Mouse (Mus musculus): ENCODE results near the gene Mt4.

DNA sequence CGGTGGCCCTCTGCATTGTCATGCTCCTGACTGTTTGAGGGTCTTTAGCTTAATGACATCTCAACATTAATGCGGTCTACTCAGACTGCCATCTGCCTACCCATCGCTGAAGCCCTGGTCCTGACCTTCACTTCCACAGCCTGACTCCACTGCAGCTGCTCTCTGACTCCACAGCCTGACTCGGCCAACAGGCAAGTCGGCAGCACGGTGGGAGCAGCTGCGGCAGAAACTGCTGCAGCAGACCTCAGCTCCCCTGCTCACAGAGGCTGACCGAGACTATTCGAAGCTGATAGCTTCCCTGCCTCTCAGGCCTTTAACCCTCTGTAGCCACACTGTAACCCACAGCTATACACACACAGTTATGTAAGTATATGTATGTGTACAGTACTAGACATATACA lies 49.0 kb upstream of the Mt4 start:
- TF ChIP-seq POLR2A (IDR thresholded peaks at IDR 0.05; ENCODE audit: borderline replicate concordance, low read depth, low read length) (no peak), CTCF (IDR thresholded peaks at IDR 0.05; ENCODE audit: low read depth, low read length) (no peak)

All from bone marrow macrophage, adult 2 months (primary cell).